Mouse (Mus musculus) neural tube, embryonic 11.5 days (tissue): ENCODE measurements around the gene Pdhx. TPM values are rescaled to one million over a fixed set of nuclear protein-coding genes. Genes with fewer than 3 reads are reported as not detected.

ENCODE experiments used
- ATAC-seq: fragments of 200-750 bp; cut with Nextera tagmentation; 2 replicates; pipeline ENCODE4 v1.8.0; 2017; ENCODE audit warnings: moderate number of reproducible peaks, mild to moderate bottlenecking, moderate TSS enrichment, moderate library complexity; ENCODE audit not compliant: insufficient read depth, low FRiP score, low TSS enrichment
- DNase-seq: peaks from one replicate; pipeline ENCODE4 v3.0.0-alpha.2; 2015; ENCODE audit warnings: low spot score
- H3K27ac ChIP-seq: fragments of 300-500 bp; sonication (generic); 2 replicates; pipeline ENCODE4 v1.5.1; 2014; ENCODE audit warnings: low read depth, mild to moderate bottlenecking, low read length
- H3K27me3 ChIP-seq: fragments of 300-500 bp; sonication (generic); 2 replicates; pipeline ENCODE4 v1.6.1; 2014; ENCODE audit warnings: mild to moderate bottlenecking, low read length, mixed read lengths; ENCODE audit not compliant: control insufficient read depth, insufficient read depth
- H3K36me3 ChIP-seq: fragments of 300-500 bp; sonication (generic); 2 replicates; pipeline ENCODE4 v1.6.1; 2014; ENCODE audit warnings: mild to moderate bottlenecking, low read length, moderate library complexity, mixed read lengths; ENCODE audit not compliant: control insufficient read depth, insufficient read depth
- H3K4me1 ChIP-seq: fragments of 300-500 bp; sonication (generic); 2 replicates; pipeline ENCODE4 v1.6.1; 2014; ENCODE audit warnings: low read length, mixed read lengths; ENCODE audit not compliant: control insufficient read depth, insufficient read depth
- H3K4me2 ChIP-seq: fragments of 300-500 bp; sonication (generic); 2 replicates; pipeline ENCODE4 v1.6.1; 2014; ENCODE audit warnings: low read depth, mild to moderate bottlenecking, moderate library complexity
- H3K4me3 ChIP-seq: fragments of 300-500 bp; sonication (generic); 2 replicates; pipeline ENCODE4 v1.5.1; 2014; ENCODE audit warnings: low read depth, low read length
- H3K9ac ChIP-seq: fragments of 300-500 bp; sonication (generic); 2 replicates; pipeline ENCODE4 v1.6.1; 2014; ENCODE audit warnings: mild to moderate bottlenecking, low read length
- H3K9me3 ChIP-seq: fragments of 300-500 bp; sonication (generic); 2 replicates; pipeline ENCODE4 v1.6.1; 2016; ENCODE audit warnings: low read length; ENCODE audit not compliant: control insufficient read depth
- WGBS: fragments of 180-500 bp; shearing (Covaris S2); extraction: QIAGEN DNeasy Blood & Tissue Kit; methylation state at CpG from one replicate; pipeline ENCODE4 v1.1.7; 2014; 5-methylcytosine and 5-hydroxymethylcytosine counted together
- polyA plus RNA-seq: library from polyadenylated mRNA; unstranded; fragments of >200 nt; fragmentation: Nextera tagmentation; extraction: Ambion mirVana; gene quantifications from 2 replicates; pipeline ENCODE4 v1.2.1, GENCODE M21; 2014

The Pdhx gene
- 51.1 and 51.3 TPM in 2 replicates for polyA plus RNA-seq

DNA sequence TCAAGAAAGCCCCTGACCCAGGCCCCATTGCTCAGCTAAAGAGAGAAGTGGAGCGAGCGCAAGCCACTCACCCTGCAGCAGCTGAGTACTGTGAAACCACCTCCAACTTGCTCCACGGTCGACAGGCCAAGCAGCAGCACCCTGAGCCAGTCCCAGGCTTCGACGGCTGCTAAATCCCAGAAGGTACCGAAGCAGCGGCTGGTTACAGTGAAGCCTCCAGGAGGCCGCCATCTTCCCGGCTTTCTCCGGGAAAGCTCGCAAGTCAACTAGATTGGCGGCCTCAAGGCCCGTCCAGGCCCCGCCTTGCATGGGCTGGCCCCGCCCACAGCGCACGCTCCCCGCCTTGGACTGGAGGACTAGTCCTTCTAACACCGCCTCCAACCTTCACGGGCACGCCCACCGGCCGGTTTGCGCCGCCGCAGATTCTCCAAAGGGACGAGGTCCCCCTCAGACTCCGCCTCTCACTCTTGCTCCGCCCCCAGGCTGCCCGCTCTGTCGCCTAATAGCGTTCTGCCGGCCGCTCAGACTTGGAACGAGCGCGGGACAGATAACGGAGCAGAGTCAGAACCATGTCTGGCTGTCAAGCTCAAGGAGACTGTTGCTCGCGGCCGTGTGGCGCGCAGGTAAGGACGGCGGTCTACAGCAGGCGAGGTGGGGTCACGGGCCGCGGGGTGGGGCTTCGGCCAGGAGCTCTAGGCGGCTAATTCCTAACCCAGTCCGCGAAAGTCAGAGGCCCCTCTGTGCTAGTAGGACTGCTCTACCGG lies at the start of gene Pdhx, which contains the start of gene Apip:
Pdhx (minus strand) TSS at position 295 of the 764 bp plus-strand sequence.
Apip (plus strand) TSS at position 457 of the 764 bp plus-strand sequence.
- Histone ChIP-seq H3K27me3 (no peaks in the 10 kb centered on the region), H3K4me3 (peak within 1 kb of the TSS; percentile 59), H3K9me3 (no peaks in the 10 kb centered on the region), H3K4me1 (peaks cover 11% of the 10 kb centered on the region; the same call in 1 of the 2 replicates), H3K27ac (peak within 1 kb of the TSS; percentile 79), H3K9ac (peak within 1 kb of the TSS; percentile 74), H3K36me3 (no peaks in the 10 kb centered on the region), H3K4me2 (peak within 1 kb of the TSS; percentile 68)
- peak; percentile 100 for DNase-seq
- peak; percentile 100 for ATAC-seq
- WGBS = under 1% methylated on average over 55 of the region's 55 CpGs

DNA sequence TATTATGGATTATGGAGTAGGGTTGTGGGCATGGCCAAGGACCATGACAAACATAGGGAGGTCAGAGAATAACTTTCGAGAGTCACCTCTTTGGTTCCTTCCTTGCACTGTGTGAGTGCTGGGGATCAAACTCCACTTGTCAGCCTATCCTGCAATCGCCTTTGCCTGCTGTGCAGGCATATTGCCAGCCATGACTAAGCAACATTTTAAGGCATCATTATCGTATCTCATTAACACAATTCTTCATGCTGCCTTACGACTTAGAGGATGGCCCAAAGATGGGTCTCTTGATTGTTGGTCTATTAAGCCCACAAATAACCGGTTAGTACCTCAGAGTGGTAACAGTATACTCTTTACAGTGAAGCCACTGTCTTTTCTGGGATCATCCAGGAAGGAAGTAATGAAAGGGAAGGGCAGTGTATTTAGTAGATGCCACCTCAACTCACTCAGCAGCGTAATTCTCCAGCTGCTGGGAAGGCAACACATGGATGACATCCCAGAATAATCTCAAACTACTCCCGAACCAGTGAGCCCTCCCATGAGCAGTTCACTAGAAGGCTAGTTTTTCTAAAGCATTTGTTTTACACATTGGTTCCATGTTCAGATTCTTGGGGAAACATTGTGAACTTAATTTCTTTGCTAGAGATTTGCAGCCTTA lies 46.0 kb upstream of the Pdhx start:
- Histone ChIP-seq H3K4me2 (no peak overlapping the region), H3K27me3 (no peaks in the 10 kb centered on the region), H3K27ac (no peak overlapping the region), H3K9ac (no peak overlapping the region), H3K36me3 (no peaks in the 10 kb centered on the region), H3K4me3 (no peak overlapping the region), H3K4me1 (no peaks in the 10 kb centered on the region), H3K9me3 (no peaks in the 10 kb centered on the region)
- 78% methylated on average over 7 of the region's 7 CpGs for WGBS
- DNase-seq (no peak), ATAC-seq (no peak)

DNA sequence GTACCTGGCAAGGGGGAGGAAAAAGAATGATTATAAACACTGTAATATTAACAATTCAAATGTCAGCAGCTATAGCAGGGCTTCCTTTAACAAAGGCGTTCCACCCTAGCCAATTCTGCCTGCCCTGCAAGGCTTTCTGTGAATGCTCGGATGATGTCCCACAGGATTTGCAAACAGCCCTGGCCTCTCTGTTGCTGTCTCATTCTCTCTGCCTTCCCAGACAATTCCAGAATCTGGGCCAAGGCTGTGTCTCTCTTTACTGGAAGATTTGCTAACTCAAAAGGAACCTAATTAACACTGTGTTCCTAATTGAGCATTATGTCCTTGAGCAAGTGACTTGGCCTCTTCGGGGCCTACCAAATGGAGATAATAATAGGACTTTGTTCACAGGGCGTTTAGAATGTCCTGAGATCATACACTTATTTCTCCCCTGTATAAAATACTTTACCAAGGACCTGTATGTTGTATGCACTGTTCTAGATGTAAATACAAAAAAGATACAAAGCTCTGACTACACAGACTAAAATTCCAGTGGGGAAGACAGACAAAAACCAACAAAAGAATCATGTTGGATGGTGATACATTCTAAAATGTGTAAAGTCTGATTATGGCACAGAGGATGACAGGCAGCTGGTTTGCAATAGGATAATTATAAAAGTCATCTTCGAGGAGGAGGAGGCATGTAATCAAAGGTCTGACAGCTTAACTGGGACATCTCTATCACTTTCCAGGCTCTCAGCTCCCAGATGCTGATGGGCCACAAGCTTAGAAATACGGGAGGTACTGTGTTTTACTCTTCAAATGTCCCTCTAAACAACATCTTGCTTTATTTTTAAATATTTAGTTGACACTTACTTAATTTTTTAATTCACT lies 45.2 kb upstream of the Pdhx start:
- H3K27me3 ChIP-seq = no peaks in the 10 kb centered on the region
- H3K9me3 ChIP-seq = no peaks in the 10 kb centered on the region
- ATAC-seq (no peak), DNase-seq (no peak)
- no peaks in the 10 kb centered on the region for H3K4me1 ChIP-seq
- no peak overlapping the region for H3K9ac ChIP-seq
- no peaks in the 10 kb centered on the region for H3K36me3 ChIP-seq
- WGBS = 78% methylated on average over 6 of the region's 6 CpGs
- H3K4me3 ChIP-seq = no peak overlapping the region
- no peak overlapping the region for H3K27ac ChIP-seq
- no peak overlapping the region for H3K4me2 ChIP-seq

DNA sequence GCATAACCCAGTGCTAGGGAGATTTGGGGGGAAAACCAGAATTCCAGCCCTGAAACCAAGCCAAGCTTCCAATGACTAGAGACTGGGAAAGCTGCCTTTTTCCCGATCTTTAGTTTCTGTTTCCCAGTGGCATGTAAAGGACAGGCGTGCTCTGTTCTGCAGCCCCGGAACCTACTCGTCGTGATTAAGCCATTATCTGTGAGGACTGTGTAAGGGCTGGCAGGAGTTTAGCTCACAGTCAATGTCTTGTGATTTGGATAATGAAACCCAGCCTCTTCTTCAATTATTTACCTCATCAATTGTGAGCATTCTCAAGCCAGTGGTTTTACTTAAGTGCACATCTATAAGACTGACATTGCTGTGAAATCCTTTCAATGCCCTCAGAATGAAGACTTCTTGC lies 43.9 kb upstream of the Pdhx start:
- WGBS = 90% methylated on average over 5 of the region's 5 CpGs
- no peak overlapping the region for H3K4me3 ChIP-seq
- H3K36me3 ChIP-seq = no peaks in the 10 kb centered on the region
- H3K27me3 ChIP-seq = no peaks in the 10 kb centered on the region
- H3K4me2 ChIP-seq = no peak overlapping the region
- H3K4me1 ChIP-seq = no peaks in the 10 kb centered on the region
- H3K27ac ChIP-seq = no peak overlapping the region
- no peak for ATAC-seq
- no peaks in the 10 kb centered on the region for H3K9me3 ChIP-seq
- no peak for DNase-seq
- no peak overlapping the region for H3K9ac ChIP-seq

DNA sequence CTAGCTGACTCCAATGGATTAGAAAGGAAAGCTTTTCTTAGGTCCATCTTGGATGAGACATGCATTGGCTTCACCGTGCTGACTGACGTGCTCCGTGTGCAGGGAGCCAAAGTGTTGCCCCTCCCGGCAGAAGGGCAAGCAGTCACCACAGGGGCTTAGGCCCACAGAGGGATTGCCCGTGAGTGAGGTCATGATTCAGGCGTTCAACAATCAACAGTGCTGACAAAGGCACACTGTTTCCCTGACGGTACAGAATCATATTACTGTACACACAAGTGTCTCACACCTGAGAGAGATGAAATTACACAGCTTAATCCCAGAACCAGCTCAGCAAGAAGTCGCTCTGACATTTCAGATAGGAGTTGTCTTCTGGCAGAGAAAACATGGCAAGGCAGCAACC lies 38.4 kb upstream of the Pdhx start:
- Histone ChIP-seq H3K9ac (no peak overlapping the region), H3K4me3 (no peak overlapping the region), H3K36me3 (no peaks in the 10 kb centered on the region), H3K27me3 (no peaks in the 10 kb centered on the region), H3K4me2 (no peak overlapping the region), H3K4me1 (no peaks in the 10 kb centered on the region), H3K27ac (no peak overlapping the region), H3K9me3 (no peaks in the 10 kb centered on the region)
- WGBS = 61% methylated on average over 8 of the region's 8 CpGs
- DNase-seq (no peak), ATAC-seq (no peak)

DNA sequence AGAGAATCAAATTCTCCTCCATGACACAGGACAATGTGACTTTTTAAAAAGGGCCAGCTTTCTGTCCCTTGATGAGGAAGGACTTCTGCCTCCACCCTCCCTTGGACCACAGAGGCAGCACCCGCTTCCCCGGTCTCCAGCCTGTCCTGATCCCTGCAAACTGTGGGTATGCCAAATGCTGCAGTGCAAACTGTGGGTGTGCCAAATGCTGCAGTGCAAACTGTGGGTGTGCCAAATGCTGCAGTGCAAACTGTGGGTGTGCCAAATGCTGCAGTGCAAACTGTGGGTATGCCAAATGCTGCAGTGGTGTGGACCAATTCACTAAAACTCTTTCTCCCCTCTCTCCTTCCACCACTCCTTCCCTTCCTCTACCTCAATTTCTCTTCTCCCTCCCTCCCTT lies 32.9 kb upstream of the Pdhx start:
- WGBS = 96% methylated on average over 2 of the region's 2 CpGs
- Histone ChIP-seq H3K9ac (no peak overlapping the region), H3K36me3 (no peaks in the 10 kb centered on the region), H3K9me3 (no peaks in the 10 kb centered on the region), H3K4me2 (no peak overlapping the region), H3K4me1 (no peaks in the 10 kb centered on the region), H3K27me3 (no peaks in the 10 kb centered on the region), H3K27ac (no peak overlapping the region), H3K4me3 (no peak overlapping the region)
- ATAC-seq (no peak), DNase-seq (no peak)

DNA sequence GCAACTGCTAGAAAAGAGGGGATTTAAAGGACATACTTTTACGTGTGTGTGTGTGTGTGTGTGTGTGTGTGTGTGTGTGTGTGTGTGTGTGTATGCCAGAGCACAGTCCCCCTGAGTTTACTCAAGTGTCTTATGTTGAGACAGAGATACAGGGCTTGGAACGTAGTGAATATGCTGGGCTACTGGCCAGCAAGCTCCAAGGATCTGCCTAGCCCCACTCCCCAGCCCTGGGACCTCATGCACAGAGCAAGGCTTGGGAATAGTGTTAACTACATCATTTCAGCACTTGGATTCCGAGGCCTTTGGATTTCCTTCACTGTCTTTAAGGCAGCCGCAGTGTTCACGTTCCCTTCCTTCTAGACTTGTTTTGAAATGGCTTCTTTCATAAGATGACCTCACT lies 29.3 kb upstream of the Pdhx start:
- Histone ChIP-seq H3K9ac (no peak overlapping the region), H3K4me2 (no peak overlapping the region), H3K4me3 (no peak overlapping the region), H3K4me1 (no peaks in the 10 kb centered on the region), H3K9me3 (no peaks in the 10 kb centered on the region), H3K27ac (no peak overlapping the region), H3K27me3 (no peaks in the 10 kb centered on the region), H3K36me3 (no peaks in the 10 kb centered on the region)
- ATAC-seq (no peak), DNase-seq (no peak)
- WGBS = 81% methylated on average over 5 of the region's 5 CpGs

DNA sequence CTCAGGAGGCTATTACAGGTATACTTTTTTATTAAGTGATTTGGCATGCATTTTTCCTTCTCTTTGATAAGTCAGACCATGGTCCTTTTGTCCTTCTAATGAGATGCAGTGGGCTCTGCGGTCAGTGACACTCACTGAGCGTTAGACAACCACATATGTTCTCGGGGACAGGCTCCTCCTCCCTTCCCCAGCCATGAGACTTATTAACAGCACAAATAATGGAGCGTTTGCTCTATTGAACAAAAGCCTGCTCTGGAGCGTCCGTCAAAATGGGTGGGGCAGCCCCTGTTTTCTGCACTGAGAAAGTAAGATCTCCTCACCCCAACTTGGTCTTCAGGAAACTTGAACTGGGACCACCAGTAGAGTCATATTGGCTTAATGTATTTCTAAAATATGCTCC lies 16.2 kb upstream of the Pdhx start:
- Histone ChIP-seq H3K27ac (no peak overlapping the region), H3K4me3 (no peak overlapping the region), H3K4me2 (no peak overlapping the region), H3K27me3 (no peaks in the 10 kb centered on the region), H3K4me1 (no peaks in the 10 kb centered on the region), H3K9me3 (no peaks in the 10 kb centered on the region), H3K9ac (no peak overlapping the region), H3K36me3 (no peaks in the 10 kb centered on the region)
- no peak for DNase-seq
- 66% methylated on average over 6 of the region's 6 CpGs for WGBS
- ATAC-seq = no peak
